Mouse (Mus musculus) erythroblast, embryonic 14.5 days (primary cell): ENCODE data around the gene AL607142.1.

Experiments used
- GATA1 ChIP-seq: IDR thresholded peaks from 2 replicates; pipeline ENCODE4 v1.6.1; 2012; ENCODE audit warnings: low read length, inconsistent platforms, mixed read lengths
- TAL1 ChIP-seq: IDR thresholded peaks from 3 replicates; pipeline ENCODE4 v1.6.1; 2012; ENCODE audit warnings: low read length, inconsistent platforms, mixed read lengths

- TF ChIP-seq GATA1, result no peak
- no peak for TF ChIP-seq TAL1
Measured at GRCm38 (mm10) chr4:120062198-120062597, 2.6 kb upstream of the AL607142.1 start.
